Mouse (Mus musculus) CD4-positive, CD25-positive, alpha-beta regulatory T cell (primary cell): Measurements from ENCODE around the gene Slc23a2. TPM values are rescaled to one million over a fixed set of nuclear protein-coding genes. Genes with fewer than 3 reads are reported as not detected.

ENCODE experiments used
- polyA plus RNA-seq: library from polyadenylated mRNA; unstranded; fragments of 100-300 nt; shearing (Covaris generic); gene quantifications from one replicate; pipeline ENCODE4 v1.2.1, GENCODE M21; 2017

Slc23a2 gene
- 40.1 TPM for polyA plus RNA-seq

DNA sequence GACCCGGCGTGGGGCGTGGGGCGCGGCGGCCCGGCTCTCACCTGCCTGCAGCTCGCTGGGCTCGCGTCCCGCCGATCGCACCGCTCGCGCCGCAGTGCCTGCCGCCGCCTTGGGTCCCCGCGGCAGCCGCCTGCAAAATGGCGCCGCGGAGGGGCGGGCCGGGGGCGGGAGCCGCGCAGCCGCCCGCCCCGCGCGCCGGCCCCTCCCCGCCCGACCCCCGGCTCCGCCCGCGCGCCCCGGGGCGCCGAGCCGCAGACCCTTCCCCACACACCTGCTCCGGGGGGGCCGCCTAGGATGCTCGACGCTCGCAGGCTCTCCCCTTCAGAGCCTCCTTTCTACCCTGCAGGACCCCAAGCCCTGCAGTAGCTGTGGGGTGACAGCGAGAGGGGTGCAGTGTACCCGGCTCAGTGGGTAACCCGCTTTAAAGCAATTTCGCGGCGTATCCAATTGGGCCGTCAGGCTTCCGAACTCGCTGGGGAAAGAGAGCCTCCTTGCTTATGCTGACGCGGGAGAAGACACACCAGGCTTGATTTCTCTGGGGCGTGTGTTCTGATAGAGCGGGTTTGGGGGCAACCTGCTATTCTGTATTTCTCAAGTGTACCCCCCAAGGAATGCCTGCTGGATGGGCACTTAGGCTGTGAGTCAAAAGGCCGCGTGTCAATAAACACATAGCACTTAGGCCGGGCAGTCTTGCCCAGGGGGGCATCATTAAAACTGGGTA is at the start of gene Slc23a2:
TSS of gene Slc23a2 (minus strand) at position 138 of the 721 bp plus-strand sequence.

DNA sequence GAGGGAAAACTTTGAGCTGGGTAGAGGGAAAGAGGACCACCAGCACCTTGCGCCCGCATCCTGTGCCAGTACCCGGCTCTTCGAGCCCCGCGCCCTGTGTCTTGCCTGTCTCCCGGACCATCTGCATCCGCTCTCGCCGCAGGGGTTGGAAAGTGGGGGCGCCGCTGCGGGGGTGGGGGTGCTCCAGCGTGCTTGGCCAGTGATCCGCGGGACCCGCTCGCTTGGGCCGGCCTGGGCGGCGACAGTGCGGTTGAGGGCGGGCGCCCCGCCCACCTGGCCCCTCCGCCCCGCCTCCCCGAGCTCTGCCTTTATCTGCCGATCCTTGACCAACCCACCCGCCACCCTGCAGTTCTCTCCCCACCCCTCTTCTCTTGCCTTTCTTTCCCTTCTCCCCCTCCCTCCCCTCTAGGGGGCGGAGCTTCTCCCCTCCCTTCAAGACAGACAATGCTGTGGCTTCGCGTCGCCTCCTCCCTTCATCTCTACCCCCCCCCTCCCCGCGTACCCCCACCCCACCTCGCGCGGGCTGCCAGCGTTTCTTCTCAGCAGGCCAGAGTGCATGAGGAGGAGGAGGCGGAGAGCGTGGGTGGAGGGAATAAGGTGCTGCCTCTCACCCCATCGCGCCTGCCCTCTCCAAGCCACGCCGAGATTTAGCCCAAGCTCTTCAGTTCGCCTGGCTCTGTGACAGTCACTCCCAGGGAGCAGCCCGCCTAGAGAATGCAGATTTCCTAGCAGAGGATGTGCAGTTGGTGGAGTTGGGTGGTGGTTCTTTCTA is 115.1 kb downstream of the Slc23a2 start, which contains the start of gene Rassf2:
TSS of gene Rassf2 (minus strand) at position 613 of the 772 bp plus-strand sequence.

Other genes with a start within 250 kb of the Slc23a2 start
- gene Prnp, start 235.2 kb downstream of the Slc23a2 start, polyA plus RNA-seq = 18.1 TPM
- not detected for gene Prn, start 235.2 kb downstream of the Slc23a2 start, polyA plus RNA-seq
- gene Prnd, start 194.2 kb downstream of the Slc23a2 start, polyA plus RNA-seq = 0.41 TPM
- 101 TPM for gene Rassf2, start 114.8 kb downstream of the Slc23a2 start, polyA plus RNA-seq
- 58.0 TPM for gene Tmem230, start 102.7 kb upstream of the Slc23a2 start, polyA plus RNA-seq
- gene Pcna, start 108.2 kb upstream of the Slc23a2 start, polyA plus RNA-seq = 144 TPM
- 49.4 TPM for gene Cds2, start 118.0 kb upstream of the Slc23a2 start, polyA plus RNA-seq
- gene Prokr2, start 240.3 kb upstream of the Slc23a2 start, polyA plus RNA-seq = 0.28 TPM